Mouse (Mus musculus): ENCODE measurements around the gene Mcf2.

DNA sequence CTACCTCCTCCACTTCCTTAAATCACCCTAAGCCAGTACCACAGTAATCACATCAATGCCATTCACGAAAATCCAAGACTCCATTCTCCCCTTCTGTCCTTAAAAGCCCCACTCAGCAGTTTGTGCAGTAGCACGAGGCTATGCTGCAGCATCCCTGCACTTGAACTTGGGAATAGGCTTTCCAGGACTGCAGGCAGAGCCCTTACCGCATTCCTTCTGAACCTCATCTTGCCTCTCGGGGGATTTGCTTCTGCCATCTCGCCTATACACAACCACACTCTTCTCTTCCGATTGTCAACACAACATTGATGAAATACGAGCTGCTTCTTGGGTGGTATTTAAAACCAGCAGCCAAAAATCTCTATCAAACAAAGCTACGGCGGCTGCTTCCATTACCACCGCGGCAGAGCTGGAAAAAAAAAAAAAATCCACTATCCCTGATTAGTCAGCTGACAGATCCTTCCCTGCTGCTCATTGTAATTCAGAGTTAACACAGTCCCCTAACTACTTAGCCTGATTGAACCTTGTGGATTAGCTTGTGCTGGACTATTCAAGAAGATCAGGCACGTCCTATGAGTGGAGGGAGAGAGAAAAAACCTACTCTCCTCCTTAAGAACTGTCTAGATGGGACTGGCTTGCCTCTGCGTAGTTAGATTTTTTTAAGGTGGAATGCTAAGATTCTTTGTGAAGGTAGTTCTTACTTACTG, 31.5 kb downstream of the Mcf2 start:
- TF ChIP-seq CTCF (IDR thresholded peaks at IDR 0.05; ENCODE audit: low read depth) = no peak
- no peak for TF ChIP-seq EP300 (IDR thresholded peaks at IDR 0.05; ENCODE audit: low read depth)

Measured in liver, embryonic 14.5 days (tissue).